Mouse (Mus musculus) c-Kit-negative CD71-positive TER-119-positive erythroid progenitor cells, embryonic 14.5 days (primary cell): Measurements from ENCODE around the gene Rab3il1.

ENCODE experiments used
- DNase-seq: peaks from one replicate; pipeline ENCODE4 v3.0.0-alpha.2; 2013; ENCODE audit warnings: low read depth, low spot score

Gene Rab3il1

GRCm38 (mm10) chr19:10013348-10013747 is 11.9 kb downstream of the Rab3il1 start:
- DNase-seq = no peak

- DNase-seq = no peak
These were observed 12.4 kb downstream of the Rab3il1 start for GRCm38 (mm10) chr19:10013913-10014312.

- peak; percentile 86 for DNase-seq
These were observed 13.4 kb downstream of the Rab3il1 start for GRCm38 (mm10) chr19:10014824-10015223.

- peak; percentile 34 for DNase-seq
These were observed 14.0 kb downstream of the Rab3il1 start for GRCm38 (mm10) chr19:10015442-10015841.

GRCm38 (mm10) chr19:10016151-10016550 is 14.7 kb downstream of the Rab3il1 start:
- peak; percentile 51 for DNase-seq

GRCm38 (mm10) chr19:10017637-10018526 is 16.4 kb downstream of the Rab3il1 start:
- DNase-seq = peak; percentile 87

GRCm38 (mm10) chr19:10018527-10018818 is 17.0 kb downstream of the Rab3il1 start:
- no peak for DNase-seq

- no peak for DNase-seq
These were observed 17.8 kb downstream of the Rab3il1 start for GRCm38 (mm10) chr19:10019214-10019760.

- DNase-seq = no peak
These were observed 20.5 kb downstream of the Rab3il1 start for GRCm38 (mm10) chr19:10021981-10022380.

- no peak for DNase-seq
These were observed 21.2 kb downstream of the Rab3il1 start for GRCm38 (mm10) chr19:10022414-10023303.

GRCm38 (mm10) chr19:10023304-10023758 is 21.9 kb downstream of the Rab3il1 start:
- no peak for DNase-seq

- no peak for DNase-seq
These were observed 23.9 kb downstream of the Rab3il1 start for GRCm38 (mm10) chr19:10025169-10025875.

GRCm38 (mm10) chr19:10029746-10030145 is 28.3 kb downstream of the Rab3il1 start:
- DNase-seq = no peak

GRCm38 (mm10) chr19:10033211-10033973 is 31.9 kb downstream of the Rab3il1 start:
- peak; percentile 61 for DNase-seq

GRCm38 (mm10) chr19:10034356-10034755 is 32.9 kb downstream of the Rab3il1 start:
- DNase-seq = no peak

- peak; percentile 60 for DNase-seq
These were observed 33.4 kb downstream of the Rab3il1 start for GRCm38 (mm10) chr19:10034785-10035447.

GRCm38 (mm10) chr19:10037534-10037933 is 36.1 kb downstream of the Rab3il1 start:
- no peak for DNase-seq

- DNase-seq = no peak
These were observed 36.9 kb downstream of the Rab3il1 start for GRCm38 (mm10) chr19:10038364-10038763.

GRCm38 (mm10) chr19:10038910-10039309 is 37.4 kb downstream of the Rab3il1 start:
- DNase-seq = no peak

GRCm38 (mm10) chr19:10039615-10040014 is 38.1 kb downstream of the Rab3il1 start:
- no peak for DNase-seq
